Mouse (Mus musculus) adrenal gland, adult 8-10 months (tissue): ENCODE results near the gene Mertk. TPM values are rescaled to one million over a fixed set of nuclear protein-coding genes. Genes with fewer than 3 reads are reported as not detected.

ENCODE experiments used
- DNase-seq: peaks from one replicate; pipeline ENCODE4 v3.0.0; 2022
- total RNA-seq, 4 experiments: library from RNA; stranded (reverse); gene quantifications; 2 replicates each; pipeline ENCODE4 v1.2.4; 2022

The Mertk gene
- total RNA-seq, 4 experiments from 2014 or later, result 9.6 to 19.3 (median 12.6) TPM

DNA sequence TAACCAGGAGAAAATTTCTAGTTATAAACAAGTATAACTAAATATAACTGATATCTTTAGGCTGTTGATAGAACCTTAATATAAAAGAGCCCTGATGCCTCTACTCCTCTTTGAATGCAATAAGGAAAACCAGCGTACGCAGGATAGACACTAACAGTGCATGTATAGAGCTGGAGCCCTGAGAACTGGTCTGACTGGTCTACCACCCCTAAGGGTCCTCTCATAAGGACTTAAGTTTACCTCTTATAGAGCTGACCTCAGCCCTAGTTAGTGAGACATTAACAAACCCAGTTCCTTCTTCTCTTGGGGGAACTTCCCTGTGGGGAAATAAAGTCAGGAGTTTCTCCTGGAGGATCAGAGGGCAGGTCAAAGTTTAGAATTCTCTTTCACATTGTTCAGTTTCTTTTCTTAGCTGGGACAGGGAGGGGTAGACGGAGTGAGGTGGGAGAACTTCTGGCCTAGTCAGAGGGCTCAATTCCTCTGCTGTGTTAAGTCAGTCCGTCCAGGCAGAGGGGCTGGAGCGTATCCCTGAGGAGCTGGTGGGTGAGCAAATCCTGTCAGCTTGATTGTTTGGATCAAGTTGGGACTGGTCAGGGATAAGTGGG lies 23.5 kb downstream of the Mertk start:
- DNase-seq, result no peak

DNA sequence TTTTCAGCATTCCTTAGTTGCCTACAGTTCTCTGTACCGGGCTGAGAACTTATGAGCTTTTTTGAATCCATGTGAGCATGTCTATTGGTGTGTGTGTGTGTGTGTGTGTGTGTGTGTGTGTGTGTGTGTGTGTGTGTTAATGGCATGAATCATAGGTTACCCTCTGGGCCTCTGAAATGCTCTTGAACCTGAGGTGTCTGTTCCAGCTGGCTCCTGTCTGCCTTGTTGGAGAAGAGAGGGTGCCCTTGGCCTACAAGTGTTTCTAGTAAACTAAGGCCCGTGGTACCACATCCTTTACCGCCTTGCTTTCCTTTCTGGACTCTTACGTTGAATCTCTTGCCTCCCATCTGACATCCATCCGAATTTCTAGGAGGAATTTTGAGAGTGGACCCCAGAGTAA lies 27.3 kb downstream of the Mertk start:
- no peak for DNase-seq

DNA sequence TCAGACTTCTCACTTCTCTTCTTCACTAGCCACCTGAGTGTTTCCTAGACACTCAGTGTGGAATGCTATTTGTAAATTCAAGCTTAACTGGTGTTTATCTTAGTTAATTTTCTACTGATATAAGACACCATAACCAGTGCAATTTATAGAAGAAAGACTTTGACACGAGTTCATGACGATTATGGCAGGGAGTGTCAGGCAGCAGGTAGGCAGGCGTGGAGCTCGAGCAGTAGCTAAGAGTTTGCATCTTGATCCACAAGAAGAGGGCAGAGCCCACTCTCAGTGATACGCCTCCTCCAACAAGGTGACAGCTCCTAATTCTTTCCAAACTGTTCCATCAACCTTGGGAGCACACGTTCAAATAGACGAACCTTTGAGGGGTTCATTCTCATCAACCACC lies 27.9 kb downstream of the Mertk start:
- no peak for DNase-seq

DNA sequence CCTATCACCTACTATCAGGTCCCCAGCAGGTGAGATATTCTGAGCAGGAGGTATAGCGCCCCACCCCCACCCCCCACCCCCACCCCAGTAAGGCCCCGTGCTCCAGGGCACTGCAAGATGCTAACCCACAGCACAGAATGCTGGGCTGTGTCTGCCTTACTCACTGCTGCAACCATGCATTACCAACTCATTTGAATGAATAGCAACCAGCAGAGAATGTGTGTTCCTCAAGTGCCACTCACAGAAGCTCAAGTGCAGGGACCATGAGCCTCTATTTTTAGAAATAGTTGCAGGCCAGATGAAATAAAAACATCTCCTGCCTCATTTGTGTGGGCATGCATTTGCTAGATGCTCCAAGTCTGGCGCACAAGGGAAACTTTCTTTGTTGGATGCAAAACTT lies 28.8 kb downstream of the Mertk start:
- no peak for DNase-seq

DNA sequence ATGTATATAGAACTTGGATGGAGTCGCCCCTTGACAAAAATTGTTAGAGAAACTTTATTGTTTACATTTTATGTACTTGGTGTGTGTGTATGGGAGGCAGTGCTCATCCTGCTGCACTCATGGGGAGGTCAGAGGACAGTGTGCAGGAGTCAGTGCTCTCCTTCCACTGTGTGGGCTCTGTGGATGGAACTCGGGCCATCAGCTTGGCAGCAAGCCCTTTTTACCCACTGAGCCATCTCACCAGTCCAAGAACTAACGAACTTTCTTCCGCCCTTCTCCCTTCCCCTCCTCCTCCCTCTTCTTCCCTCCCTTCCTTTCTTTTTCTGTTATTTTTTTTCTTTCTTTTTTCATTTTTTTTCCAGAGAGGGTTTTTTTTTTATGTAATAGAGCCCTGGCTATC lies 29.3 kb downstream of the Mertk start:
- DNase-seq, result no peak

DNA sequence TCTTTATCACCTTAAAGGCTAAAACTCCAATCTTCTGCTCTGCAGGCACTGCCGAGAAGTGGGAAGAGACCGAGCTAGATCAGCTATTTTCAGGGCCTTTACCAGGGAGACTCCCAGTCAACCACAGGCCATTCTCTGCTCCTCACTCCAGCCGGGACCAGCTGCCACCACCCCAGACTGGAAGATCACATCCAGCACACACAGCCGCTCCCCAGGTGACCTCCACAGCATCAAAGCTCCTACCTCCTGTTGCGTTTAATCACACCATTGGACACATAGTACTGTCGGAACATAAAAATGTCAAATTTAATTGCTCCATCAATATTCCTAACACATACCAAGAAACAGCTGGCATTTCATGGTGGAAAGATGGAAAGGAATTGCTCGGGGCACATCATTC lies 30.4 kb downstream of the Mertk start:
- no peak for DNase-seq

DNA sequence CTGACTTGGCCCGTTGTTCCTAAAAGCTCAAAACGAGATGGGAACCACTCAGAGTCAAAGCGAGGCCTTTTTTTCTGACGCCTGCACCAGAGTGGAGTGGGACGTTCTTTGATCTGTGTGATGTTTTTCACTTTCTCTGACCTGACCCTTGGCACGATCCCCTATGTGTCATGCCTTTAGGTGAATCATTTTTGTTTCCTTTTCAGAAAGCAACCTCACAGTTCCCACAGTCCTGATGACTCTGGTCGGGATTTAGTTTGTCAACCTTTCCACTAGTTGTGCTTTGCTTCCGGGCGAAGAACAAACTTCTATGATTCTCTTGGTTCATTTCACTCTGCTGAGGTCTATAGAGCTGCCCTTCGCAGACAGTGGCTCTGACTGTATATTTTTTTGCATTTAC lies 32.8 kb downstream of the Mertk start:
- no peak for DNase-seq

DNA sequence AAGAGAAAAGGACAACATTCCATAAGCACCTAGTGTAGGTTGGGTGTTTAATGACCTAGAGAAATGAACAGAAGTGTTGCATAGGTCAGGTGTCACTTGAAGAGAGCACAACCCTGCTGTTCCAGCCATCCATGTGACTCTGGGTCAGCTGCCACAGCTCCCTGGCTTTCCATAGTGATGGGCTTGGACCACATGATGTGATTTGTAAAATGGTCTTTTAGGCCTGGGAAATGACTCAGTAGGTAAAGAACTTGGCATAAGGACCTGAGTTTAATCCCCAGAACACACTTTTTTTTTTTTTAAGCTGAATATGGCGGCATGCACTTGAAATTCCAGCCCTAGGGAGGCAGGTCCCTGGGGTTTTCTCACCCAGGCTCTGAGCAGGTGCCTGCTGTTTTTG lies 33.2 kb downstream of the Mertk start:
- no peak for DNase-seq

DNA sequence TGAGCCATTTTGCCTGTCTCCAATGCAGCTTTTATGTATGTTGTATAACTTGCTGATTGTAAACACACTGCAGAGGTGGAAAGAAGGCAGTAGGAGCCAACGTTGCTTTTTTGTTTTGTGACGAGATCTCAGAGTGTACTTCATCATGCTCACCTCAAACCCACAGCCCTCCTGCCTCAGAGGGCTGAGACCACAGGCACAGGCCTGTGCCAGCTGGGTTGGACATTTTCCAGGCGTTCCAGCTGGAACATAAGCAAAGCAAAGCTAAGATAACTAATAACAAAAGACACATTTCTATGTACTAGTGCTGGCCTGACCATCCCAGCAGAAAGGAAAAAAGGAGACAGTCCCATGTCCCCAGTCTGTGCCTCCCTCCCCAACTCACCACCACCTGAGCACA lies 36.3 kb downstream of the Mertk start:
- DNase-seq, result no peak

DNA sequence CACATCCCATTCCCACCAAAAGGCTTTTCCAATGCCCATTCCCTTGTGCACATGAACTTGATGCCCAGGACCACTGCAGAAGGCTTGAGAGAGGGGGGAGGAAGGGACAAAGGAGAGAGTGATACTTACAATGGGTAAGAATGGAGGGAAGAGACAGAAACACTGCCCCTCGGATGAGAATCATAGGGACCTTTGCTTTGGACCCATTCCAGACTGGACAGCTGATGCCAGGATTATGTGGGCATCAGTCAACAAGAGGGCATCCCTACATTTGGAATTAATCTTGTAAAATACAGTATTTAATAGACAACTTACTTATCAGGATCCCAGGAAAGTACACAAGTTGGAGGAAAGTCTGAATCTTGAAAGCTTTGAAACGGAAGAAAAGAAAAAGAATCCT lies 38.3 kb downstream of the Mertk start:
- no peak for DNase-seq

DNA sequence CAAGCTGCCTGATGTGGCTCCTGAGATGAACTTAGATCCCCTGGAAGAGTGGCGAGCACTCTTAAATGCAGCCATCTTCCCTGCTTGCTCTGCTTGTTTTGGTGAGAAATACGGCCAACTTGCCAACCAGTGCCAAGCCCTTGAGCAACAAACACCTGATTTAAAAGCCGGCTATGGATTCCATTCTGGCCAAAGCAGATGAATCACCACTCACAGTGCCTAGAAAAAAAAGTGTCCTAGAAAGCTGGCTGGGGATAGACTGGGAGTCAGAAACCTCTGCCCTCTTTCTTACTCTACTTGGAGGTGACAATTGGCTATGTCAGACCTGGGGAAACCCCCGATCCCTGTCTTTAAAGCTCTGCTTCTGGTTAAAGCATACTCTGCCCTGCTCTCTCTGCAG lies 39.0 kb downstream of the Mertk start:
- DNase-seq, result peak; percentile 52

DNA sequence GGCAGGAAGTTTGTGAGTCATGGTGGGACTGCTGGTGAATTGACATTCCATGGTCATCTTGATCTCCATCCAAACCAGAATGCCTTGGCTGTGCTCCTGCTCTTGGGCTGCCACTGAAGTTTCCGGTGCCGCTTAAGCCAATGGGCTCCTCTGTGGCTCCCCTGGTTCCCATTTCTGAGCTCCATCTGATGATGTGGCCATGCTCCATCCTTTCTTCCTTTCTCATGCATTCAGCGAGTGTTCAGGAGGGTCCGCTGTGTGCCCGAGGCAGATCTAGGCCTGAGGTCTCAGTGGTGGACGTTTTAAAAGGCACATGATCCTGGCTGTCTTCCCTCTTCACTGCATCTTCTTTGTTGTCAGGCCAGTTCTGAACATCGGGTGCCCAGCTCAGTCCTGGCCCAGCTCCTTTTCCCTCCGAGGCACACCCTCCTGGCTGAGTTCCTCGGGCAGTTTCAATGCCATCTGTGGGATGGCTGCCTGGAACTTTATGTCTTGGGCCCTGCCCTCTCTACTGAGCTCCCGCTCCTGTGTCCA lies 40.0 kb downstream of the Mertk start:
- no peak for DNase-seq

DNA sequence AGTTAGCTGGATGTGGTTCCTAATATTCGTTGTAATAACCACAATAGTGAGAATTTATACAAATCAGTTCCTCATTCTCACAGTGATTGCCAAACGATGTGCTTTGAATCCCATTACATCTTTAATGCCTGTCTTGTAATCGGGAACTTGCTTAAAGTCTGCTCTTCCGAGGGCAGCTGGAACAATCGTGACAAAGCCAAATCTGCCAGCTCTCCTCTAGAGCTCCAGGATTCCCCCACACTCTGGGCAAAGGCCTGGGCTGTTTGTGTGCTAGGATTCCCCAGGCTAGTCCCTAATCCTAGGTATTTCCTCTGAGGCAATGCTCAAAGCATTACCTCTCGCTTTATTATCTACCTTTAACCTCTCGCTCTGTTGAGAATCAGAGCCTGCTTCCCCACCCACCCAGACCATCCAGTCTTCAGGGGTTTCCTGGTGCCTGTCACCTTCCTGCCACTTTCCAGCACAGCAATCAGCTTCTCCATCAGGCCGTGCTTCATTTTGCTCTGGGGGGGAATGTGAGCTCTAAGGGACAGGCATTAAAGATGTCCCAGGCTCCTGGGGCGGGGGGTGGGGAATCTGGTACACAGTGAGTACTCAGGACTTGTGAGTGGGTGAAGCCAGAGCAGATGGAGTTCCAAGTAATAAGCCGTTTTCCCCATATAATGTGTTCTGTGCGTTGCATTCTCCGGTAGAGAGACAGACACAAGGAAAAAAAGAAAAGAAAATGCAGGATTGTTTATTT lies 47.3 kb downstream of the Mertk start:
- DNase-seq, result no peak

DNA sequence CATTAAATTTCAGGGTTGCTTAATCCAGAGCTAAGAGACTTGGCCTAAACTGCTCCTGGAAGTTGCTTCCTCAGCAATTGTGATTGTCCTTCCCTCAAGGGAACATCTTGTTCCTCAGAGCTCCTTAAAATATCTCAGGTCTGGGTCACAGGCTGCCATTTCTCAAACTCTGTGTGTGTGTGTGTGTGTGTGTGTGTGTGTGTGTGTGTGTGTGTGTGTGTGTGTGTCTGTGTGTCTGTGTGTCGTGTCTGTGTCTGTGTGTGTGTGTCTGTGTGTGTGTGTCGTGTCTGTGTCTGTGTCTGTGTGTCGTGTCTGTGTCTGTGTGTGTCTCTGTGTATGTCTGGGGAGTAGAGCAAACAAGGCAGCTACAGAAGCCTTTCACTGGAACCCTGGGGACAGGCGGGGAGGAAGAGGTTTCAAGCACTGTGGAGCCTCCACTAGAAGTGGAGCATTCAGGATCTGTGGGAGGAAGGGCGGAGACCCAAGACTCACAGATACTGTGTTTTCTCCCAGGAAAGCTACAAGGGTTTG lies 47.9 kb downstream of the Mertk start:
- no peak for DNase-seq

DNA sequence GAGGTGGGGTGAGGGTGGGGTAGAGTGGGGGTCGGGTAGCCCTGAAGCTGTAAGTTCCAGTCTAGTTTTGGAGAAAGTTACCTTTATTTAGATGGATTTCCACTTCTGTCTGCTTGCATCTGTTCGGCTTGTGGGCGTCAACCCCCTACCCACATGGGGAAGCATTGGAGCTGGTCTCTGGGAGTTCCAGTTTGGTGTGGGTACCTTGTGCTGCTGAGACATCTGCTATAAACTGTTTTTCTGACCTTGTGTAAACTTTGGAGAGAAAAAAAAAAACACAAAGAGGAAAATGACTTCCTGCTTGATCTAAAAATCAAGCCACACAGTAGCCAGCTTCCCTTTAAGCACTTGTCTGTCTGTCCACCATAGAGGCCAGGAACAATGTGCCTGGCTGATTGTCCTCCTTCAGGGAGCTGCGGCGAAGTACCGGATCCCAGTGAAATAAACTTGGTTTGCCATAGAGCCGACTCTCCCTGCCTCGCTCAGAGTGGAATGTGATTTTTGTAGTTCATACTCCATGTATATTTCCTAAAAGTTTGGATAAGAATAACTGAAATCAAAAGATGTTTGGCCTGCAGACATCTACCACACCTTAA lies 48.8 kb downstream of the Mertk start:
- DNase-seq, result no peak

DNA sequence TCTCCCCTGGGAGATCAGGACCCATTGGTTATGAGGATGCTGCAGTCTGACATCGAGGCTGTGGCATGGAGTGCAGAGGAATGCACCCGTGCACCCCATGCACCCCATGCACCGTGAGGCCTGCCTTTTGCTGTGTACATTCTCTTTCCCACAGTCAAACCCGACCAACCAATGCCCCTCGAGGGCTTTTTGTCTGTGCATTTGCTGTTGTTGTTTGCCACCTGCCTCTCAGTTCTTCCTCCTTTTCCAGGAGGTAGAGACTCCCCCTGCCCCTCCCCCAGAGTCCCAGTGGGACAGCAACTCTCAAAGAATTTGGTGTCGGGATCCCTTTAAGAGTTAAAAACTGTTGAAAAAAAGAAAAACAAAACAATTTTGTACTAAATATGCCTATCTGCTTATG lies 49.4 kb downstream of the Mertk start:
- DNase-seq, result no peak

DNA sequence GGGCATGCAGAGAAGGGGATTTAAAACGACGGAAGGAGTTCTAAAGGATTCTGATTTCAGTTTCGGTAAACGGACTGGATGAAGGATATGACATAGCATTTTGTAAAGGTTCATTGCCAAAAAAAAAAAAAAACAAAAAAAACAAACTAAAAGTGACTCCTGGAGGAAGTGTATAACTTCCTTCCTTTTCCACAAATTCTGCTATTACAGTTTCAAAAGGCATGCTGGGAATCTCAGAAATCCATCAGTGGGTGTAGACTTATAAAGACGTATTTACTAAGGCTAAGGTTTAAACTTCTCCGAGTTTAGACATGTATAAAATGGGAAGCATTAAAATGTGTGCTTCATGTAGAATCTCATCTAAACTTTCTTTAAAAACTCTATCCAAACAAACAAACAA lies 52.3 kb downstream of the Mertk start:
- no peak for DNase-seq

DNA sequence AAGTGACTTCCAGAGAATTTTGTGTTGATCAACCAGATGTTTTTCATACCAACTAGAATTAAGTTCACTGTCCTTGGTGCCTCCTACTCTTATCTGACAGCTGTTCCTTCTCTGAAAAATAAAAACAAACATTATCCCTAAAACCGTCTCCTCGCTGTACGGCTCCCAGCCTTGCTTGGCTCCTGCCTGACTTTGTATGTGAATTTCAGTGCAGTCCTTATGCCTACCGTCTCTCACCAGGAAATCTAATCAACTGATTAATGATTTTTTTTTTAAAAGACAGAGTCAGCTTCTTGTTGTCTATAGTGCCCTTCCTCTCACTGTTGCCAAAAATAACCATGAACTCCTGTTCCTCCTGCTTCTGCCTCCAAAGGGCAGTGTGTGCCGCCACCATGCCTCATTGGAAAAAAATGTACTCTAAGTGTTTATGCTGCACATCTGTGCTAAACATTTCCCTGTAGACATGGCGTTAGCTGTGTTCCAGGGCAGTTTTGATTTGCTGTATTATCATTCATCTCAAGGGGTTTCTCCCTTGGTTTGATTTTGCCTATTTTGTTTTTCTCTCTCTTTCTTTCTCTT lies 54.6 kb downstream of the Mertk start:
- no peak for DNase-seq

DNA sequence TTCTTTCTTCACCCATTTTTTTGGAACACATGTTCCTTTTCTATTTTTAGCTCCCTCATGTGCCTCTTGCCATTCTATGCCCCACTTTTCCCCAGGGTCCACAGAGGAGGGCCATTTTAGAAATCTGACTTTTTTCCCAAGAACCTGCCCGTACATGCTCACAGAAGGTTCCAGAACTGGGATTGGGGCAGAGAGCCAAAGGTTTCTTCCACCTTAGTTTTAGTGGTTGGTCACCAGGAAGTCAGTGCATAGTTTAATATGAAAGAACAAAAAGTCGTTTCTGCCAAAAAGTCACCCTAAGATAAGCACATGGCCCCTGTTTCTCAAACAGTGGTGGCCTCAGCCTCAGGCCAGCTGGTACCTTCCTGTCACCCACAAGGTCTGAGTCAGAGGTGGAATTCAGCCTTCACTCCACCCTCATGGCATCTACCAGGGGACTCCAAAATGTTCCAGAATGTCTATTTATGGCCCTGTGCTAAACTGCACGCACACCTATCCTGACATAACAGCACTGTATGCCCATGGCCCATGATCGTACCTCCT lies 56.5 kb downstream of the Mertk start:
- no peak for DNase-seq

DNA sequence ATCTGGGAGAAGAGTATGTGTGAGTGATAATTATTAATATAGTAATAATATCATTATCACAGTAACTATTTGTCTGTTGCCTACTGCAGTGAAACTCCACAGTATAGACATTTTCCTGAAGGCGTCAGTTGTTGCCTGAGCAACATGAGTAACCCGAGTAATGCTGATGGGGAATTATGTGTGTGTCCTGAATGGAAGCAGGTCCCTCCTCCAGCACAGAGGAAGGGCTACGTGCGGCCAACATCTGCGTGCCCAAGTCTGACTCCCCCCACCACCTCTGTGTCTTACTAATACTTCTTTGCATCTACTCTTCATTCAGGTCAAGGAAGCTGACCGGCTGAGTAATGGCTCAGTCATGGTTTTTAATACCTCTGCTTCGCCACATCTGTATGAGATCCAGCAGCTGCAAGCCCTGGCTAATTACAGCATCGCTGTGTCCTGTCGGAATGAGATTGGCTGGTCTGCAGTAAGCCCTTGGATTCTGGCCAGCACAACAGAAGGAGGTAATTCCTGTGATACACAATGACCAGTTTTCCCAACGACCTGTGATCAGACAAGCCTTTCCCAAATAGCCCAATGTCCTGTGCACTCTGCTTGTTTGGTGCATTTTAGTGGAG lies 60.1 kb downstream of the Mertk start:
- no peak for DNase-seq

DNA sequence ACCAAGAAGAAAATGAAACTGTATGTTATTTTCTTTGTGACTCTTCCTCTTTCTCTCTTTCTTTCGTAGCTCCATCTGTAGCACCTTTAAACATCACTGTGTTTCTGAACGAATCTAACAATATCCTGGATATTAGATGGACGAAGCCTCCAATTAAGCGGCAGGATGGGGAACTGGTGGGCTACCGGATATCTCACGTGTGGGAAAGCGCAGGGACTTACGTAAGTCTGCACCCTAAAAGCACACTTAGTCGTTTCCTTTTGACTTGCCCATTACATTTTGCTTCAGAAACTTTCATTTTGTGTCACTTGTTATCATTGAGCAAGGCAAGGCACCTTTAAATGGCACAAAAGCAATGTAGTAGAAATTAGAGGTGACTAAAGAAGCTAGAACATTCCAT lies 63.3 kb downstream of the Mertk start:
- no peak for DNase-seq

DNA sequence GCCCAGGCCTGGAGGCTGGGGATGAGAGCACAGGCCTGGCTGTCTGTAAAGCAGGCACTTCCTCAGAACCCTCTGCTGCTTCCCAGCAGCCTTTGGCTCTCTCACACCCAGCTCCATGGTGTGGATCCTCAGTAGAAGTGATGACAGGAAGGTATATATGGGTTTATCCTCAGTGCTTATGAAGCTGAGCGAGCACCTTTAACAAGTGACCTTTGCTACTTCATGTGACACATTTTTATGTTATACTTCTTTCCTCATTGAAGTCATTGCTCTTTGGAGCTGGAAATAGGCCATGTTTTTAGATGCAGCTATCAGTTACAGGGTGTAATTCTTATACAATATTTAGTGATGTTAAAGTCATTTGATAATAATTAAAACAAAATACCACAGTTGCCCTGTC lies 67.0 kb downstream of the Mertk start:
- DNase-seq, result no peak
